Mouse (Mus musculus) heart, embryonic 12.5 days (tissue): ENCODE measurements around the gene Gpx4. TPM values are rescaled to one million over a fixed set of nuclear protein-coding genes. Genes with fewer than 3 reads are reported as not detected.

Experiments
- ATAC-seq: fragments of 200-750 bp; cut with Nextera tagmentation; 2 replicates; pipeline ENCODE4 v1.8.0; 2017; ENCODE audit warnings: moderate TSS enrichment, moderate library complexity; ENCODE audit not compliant: insufficient number of reproducible peaks, low FRiP score
- H3K27ac ChIP-seq: fragments of 300-500 bp; sonication (generic); 2 replicates; pipeline ENCODE4 v1.5.1; 2016; ENCODE audit warnings: mild to moderate bottlenecking, moderate library complexity; ENCODE audit not compliant: poor library complexity, severe bottlenecking
- H3K27me3 ChIP-seq: fragments of 300-500 bp; sonication (generic); replicated peaks from 2 replicates; pipeline ENCODE4 v1.6.1; 2016; ENCODE audit warnings: mild to moderate bottlenecking, moderate library complexity
- H3K36me3 ChIP-seq: fragments of 300-500 bp; sonication (generic); 2 replicates; pipeline ENCODE4 v1.6.1; 2016; ENCODE audit warnings: mild to moderate bottlenecking, moderate library complexity
- H3K4me1 ChIP-seq: fragments of 300-500 bp; sonication (generic); replicated peaks from 2 replicates; pipeline ENCODE4 v1.6.1; 2016; ENCODE audit warnings: mild to moderate bottlenecking
- H3K4me2 ChIP-seq: fragments of 300-500 bp; sonication (generic); 2 replicates; pipeline ENCODE4 v1.6.1; 2016; ENCODE audit warnings: mild to moderate bottlenecking, moderate library complexity
- H3K4me3 ChIP-seq: fragments of 300-500 bp; sonication (generic); 2 replicates; pipeline ENCODE4 v1.5.1; 2016; ENCODE audit warnings: mild to moderate bottlenecking
- H3K9ac ChIP-seq: fragments of 300-500 bp; sonication (generic); 2 replicates; pipeline ENCODE4 v1.6.1; 2016; ENCODE audit warnings: mild to moderate bottlenecking, moderate library complexity
- H3K9me3 ChIP-seq: fragments of 300-500 bp; sonication (generic); replicated peaks from 2 replicates; pipeline ENCODE4 v1.6.1; 2016; ENCODE audit warnings: mild to moderate bottlenecking, moderate library complexity
- WGBS: fragments of 180-500 bp; shearing (Covaris S2); methylation state at CpG from one replicate; pipeline ENCODE4 v1.1.7; 2016; 5-methylcytosine and 5-hydroxymethylcytosine counted together
- polyA plus RNA-seq: library from polyadenylated mRNA; unstranded; fragments of >200 nt; fragmentation: Nextera tagmentation; extraction: Ambion mirVana; gene quantifications from 2 replicates; pipeline ENCODE4 v1.2.1, GENCODE M21; 2016

Gpx4 gene
- 677 and 717 TPM in 2 replicates for polyA plus RNA-seq

- ATAC-seq: no peak
- H3K4me3 ChIP-seq: no peak within 1 kb of the TSS
- no peak within 1 kb of the TSS for H3K27ac ChIP-seq
- peaks cover 36% of the 10 kb centered on the region for H3K4me1 ChIP-seq
- H3K36me3 ChIP-seq: no peaks in the 10 kb centered on the region
- WGBS: 65% methylated on average over 9 of the region's 9 CpGs
- H3K9ac ChIP-seq: no peak within 1 kb of the TSS; the same call in 1 of the 2 replicates
- H3K9me3 ChIP-seq: no peaks in the 10 kb centered on the region
- H3K27me3 ChIP-seq: no peaks in the 10 kb centered on the region
- H3K4me2 ChIP-seq: no peak within 1 kb of the TSS
Observed at GRCm38 (mm10) chr10:80047041-80047565, at the start of gene Gpx4. Gene Gpx4 (plus strand): TSS chr10:80047166.

- H3K27ac ChIP-seq: no peak overlapping the region
- H3K27me3 ChIP-seq: peaks cover 35% of the 10 kb centered on the region
- no peak for ATAC-seq
- H3K4me3 ChIP-seq: peak overlapping the region; percentile 61
- peak overlapping the region; percentile 93 for H3K4me2 ChIP-seq
- peaks cover 27% of the 10 kb centered on the region for H3K36me3 ChIP-seq
- 8% methylated on average over 15 of the region's 15 CpGs for WGBS
- H3K4me1 ChIP-seq: peaks cover 27% of the 10 kb centered on the region
- no peaks in the 10 kb centered on the region for H3K9me3 ChIP-seq
- peak overlapping the region; percentile 2; the same call in 1 of the 2 replicates for H3K9ac ChIP-seq
Observed at GRCm38 (mm10) chr10:79997819-79998218, 49.1 kb upstream of the Gpx4 start.

- Histone ChIP-seq H3K27ac (no peak overlapping the region), H3K4me1 (peaks cover 34% of the 10 kb centered on the region), H3K4me3 (no peak overlapping the region), H3K4me2 (no peak overlapping the region), H3K9me3 (no peaks in the 10 kb centered on the region), H3K27me3 (peaks cover 43% of the 10 kb centered on the region), H3K36me3 (peaks cover under 1% of the 10 kb centered on the region; the same call in 1 of the 2 replicates), H3K9ac (no peak overlapping the region)
- ATAC-seq: no peak
- 75% methylated on average over 9 of the region's 9 CpGs for WGBS
Observed at GRCm38 (mm10) chr10:80001945-80002344, 45.0 kb upstream of the Gpx4 start.

GRCm38 (mm10) chr10:80002829-80003228, 44.1 kb upstream of the Gpx4 start:
- H3K9ac ChIP-seq: 0 out of 2 replicates have a peak overlapping the region, but pooled peaks have one; percentile 21
- peak overlapping the region; percentile 1; the same call in 1 of the 2 replicates for H3K4me2 ChIP-seq
- 25% methylated on average over 21 of the region's 21 CpGs for WGBS
- H3K27ac ChIP-seq: no peak overlapping the region
- peaks cover 25% of the 10 kb centered on the region for H3K4me1 ChIP-seq
- no peaks in the 10 kb centered on the region for H3K9me3 ChIP-seq
- peaks cover 43% of the 10 kb centered on the region for H3K27me3 ChIP-seq
- H3K36me3 ChIP-seq: peaks cover 3% of the 10 kb centered on the region; the same call in 1 of the 2 replicates
- 0 out of 2 replicates have a peak overlapping the region, but pooled peaks have one; percentile 0 for H3K4me3 ChIP-seq
- ATAC-seq: no peak

- 52% methylated on average over 9 of the region's 9 CpGs for WGBS
- H3K27me3 ChIP-seq: peaks cover 37% of the 10 kb centered on the region
- 0 out of 2 replicates have a peak overlapping the region, but pooled peaks have one; percentile 1 for H3K4me2 ChIP-seq
- no peak overlapping the region for H3K4me3 ChIP-seq
- ATAC-seq: 0 out of 2 replicates have a peak, but pooled peaks have one; percentile 15
- H3K9me3 ChIP-seq: no peaks in the 10 kb centered on the region
- peaks cover 19% of the 10 kb centered on the region for H3K4me1 ChIP-seq
- 0 out of 2 replicates have a peak overlapping the region, but pooled peaks have one; percentile 21 for H3K9ac ChIP-seq
- H3K27ac ChIP-seq: no peak overlapping the region
- H3K36me3 ChIP-seq: peaks cover 10% of the 10 kb centered on the region
Observed at GRCm38 (mm10) chr10:80003374-80004232, 43.4 kb upstream of the Gpx4 start.

GRCm38 (mm10) chr10:80004233-80004705, 42.7 kb upstream of the Gpx4 start:
- H3K27ac ChIP-seq: no peak overlapping the region
- peaks cover 19% of the 10 kb centered on the region for H3K4me1 ChIP-seq
- peaks cover 33% of the 10 kb centered on the region for H3K27me3 ChIP-seq
- H3K36me3 ChIP-seq: peaks cover 16% of the 10 kb centered on the region
- no peak overlapping the region for H3K9ac ChIP-seq
- no peak overlapping the region for H3K4me3 ChIP-seq
- 82% methylated on average over 8 of the region's 8 CpGs for WGBS
- ATAC-seq: no peak
- H3K9me3 ChIP-seq: no peaks in the 10 kb centered on the region
- no peak overlapping the region for H3K4me2 ChIP-seq

- Histone ChIP-seq H3K4me1 (peaks cover 8% of the 10 kb centered on the region; the same call in 1 of the 2 replicates), H3K27me3 (peaks cover 45% of the 10 kb centered on the region), H3K27ac (no peak overlapping the region), H3K4me2 (no peak overlapping the region), H3K9ac (no peak overlapping the region), H3K36me3 (peaks cover 45% of the 10 kb centered on the region), H3K4me3 (no peak overlapping the region), H3K9me3 (peaks cover 20% of the 10 kb centered on the region)
- no peak for ATAC-seq
- WGBS: 82% methylated on average over 6 of the region's 6 CpGs
Observed at GRCm38 (mm10) chr10:80011740-80012139, 35.2 kb upstream of the Gpx4 start.

- H3K27me3 ChIP-seq: peaks cover 50% of the 10 kb centered on the region
- WGBS: 37% methylated on average over 25 of the region's 25 CpGs
- H3K4me3 ChIP-seq: no peak overlapping the region
- ATAC-seq: no peak
- no peak overlapping the region for H3K9ac ChIP-seq
- peaks cover 10% of the 10 kb centered on the region for H3K4me1 ChIP-seq
- peaks cover 20% of the 10 kb centered on the region for H3K9me3 ChIP-seq
- no peak overlapping the region for H3K27ac ChIP-seq
- no peak overlapping the region for H3K4me2 ChIP-seq
- peaks cover 35% of the 10 kb centered on the region for H3K36me3 ChIP-seq
Observed at GRCm38 (mm10) chr10:80013609-80014008, 33.4 kb upstream of the Gpx4 start.

GRCm38 (mm10) chr10:80014484-80015290, 32.3 kb upstream of the Gpx4 start:
- 29% methylated on average over 28 of the region's 28 CpGs for WGBS
- Histone ChIP-seq H3K4me3 (no peak overlapping the region), H3K27ac (no peak overlapping the region), H3K27me3 (peaks cover 50% of the 10 kb centered on the region), H3K9ac (no peak overlapping the region), H3K4me1 (peaks cover 21% of the 10 kb centered on the region), H3K36me3 (peaks cover 27% of the 10 kb centered on the region), H3K4me2 (no peak overlapping the region), H3K9me3 (peaks cover 18% of the 10 kb centered on the region)
- ATAC-seq: no peak

- 67% methylated on average over 10 of the region's 10 CpGs for WGBS
- peaks cover 50% of the 10 kb centered on the region for H3K27me3 ChIP-seq
Observed at GRCm38 (mm10) chr10:80015583-80015982, 31.4 kb upstream of the Gpx4 start.

More at GRCm38 (mm10) chr10:80015583-80015982, 31.4 kb upstream of the Gpx4 start:
- H3K9ac ChIP-seq: no peak overlapping the region; the same call in 1 of the 2 replicates
- H3K9me3 ChIP-seq: peaks cover 11% of the 10 kb centered on the region
- no peak overlapping the region for H3K4me3 ChIP-seq
- H3K4me1 ChIP-seq: peaks cover 28% of the 10 kb centered on the region
- ATAC-seq: no peak
- H3K36me3 ChIP-seq: peaks cover 18% of the 10 kb centered on the region
- no peak overlapping the region for H3K27ac ChIP-seq
- H3K4me2 ChIP-seq: no peak overlapping the region
